Mouse (Mus musculus) CH12.LX (cell line): Measurements from ENCODE around the gene Tex14.

ENCODE experiments used
- CTCF ChIP-seq, 2 experiments: IDR thresholded peaks in 1 of 2; conservative IDR thresholded peaks in 1 of 2; 2 replicates each; pipeline ENCODE4 v1.5.1; 2011 to 2012; ENCODE audit warnings: low read depth in 2 of 2, low read length in 2 of 2, improper control_type of control experiment in 1 of 2, inconsistent platforms in 1 of 2, mild to moderate bottlenecking in 1 of 2, moderate library complexity in 1 of 2
- ELF1 ChIP-seq: IDR thresholded peaks from 2 replicates; pipeline ENCODE4 v1.6.1; 2014; ENCODE audit warnings: low read depth, mild to moderate bottlenecking, inconsistent platforms, low read length, improper control_type of control experiment
- EP300 ChIP-seq: IDR thresholded peaks from 2 replicates; pipeline ENCODE4 v1.6.1; 2011; ENCODE audit warnings: low read length, improper control_type of control experiment
- HCFC1 ChIP-seq: IDR thresholded peaks from 2 replicates; pipeline ENCODE4 v1.6.1; 2012; ENCODE audit warnings: low read depth, mild to moderate bottlenecking, inconsistent platforms, low read length, improper control_type of control experiment
- MXI1 ChIP-seq: IDR thresholded peaks from 2 replicates; pipeline ENCODE4 v1.6.1; 2011; ENCODE audit warnings: mild to moderate bottlenecking, low read depth, low read length, improper control_type of control experiment
- POLR2A ChIP-seq: IDR thresholded peaks from 2 replicates; pipeline ENCODE4 v1.6.1; 2011; ENCODE audit warnings: low read depth, mild to moderate bottlenecking, improper control_type of control experiment, low read length
- POLR2AphosphoS2 ChIP-seq: IDR thresholded peaks from 2 replicates; pipeline ENCODE4 v1.6.1; 2011; ENCODE audit warnings: low read depth, low read length, improper control_type of control experiment
- USF2 ChIP-seq: conservative IDR thresholded peaks from 2 replicates; pipeline ENCODE4 v1.6.1; 2011; ENCODE audit warnings: low read depth, low read length, improper control_type of control experiment

- TF ChIP-seq CTCF (conservative IDR thresholded peaks at IDR 0.05 in 1 of 2, IDR thresholded peaks at IDR 0.05 in 1 of 2; ENCODE audit: low read depth in 2 of 2, low read length in 2 of 2) (no peak), MXI1 (peak; percentile 54; the same call in 1 of the 2 replicates), HCFC1 (peak; percentile 90), POLR2AphosphoS2 (peak; percentile 79; the same call in 1 of the 2 replicates), POLR2A (peak; percentile 95), EP300 (no peak), USF2 (no peak), ELF1 (peak; percentile 93)
These were observed 186.9 kb downstream of the Tex14 start, which contains the start of gene Mtmr4 for GRCm38 (mm10) chr11:87591526-87592353.
